Mouse (Mus musculus) embryonic facial prominence, embryonic 12.5 days (tissue): Measurements from ENCODE around the gene Gpr132. TPM values are rescaled to one million over a fixed set of nuclear protein-coding genes. Genes with fewer than 3 reads are reported as not detected.

Experiments
- ATAC-seq: fragments of 200-750 bp; cut with Nextera tagmentation; 2 replicates; pipeline ENCODE4 v1.8.0; 2017; ENCODE audit not compliant: insufficient number of reproducible peaks, insufficient read depth, low FRiP score, low TSS enrichment
- H3K27ac ChIP-seq: fragments of 300-500 bp; sonication (generic); 2 replicates; pipeline ENCODE4 v1.5.1; 2016; ENCODE audit warnings: mild to moderate bottlenecking
- H3K27me3 ChIP-seq: fragments of 300-500 bp; sonication (generic); 2 replicates; pipeline ENCODE4 v1.6.1; 2016; ENCODE audit warnings: mild to moderate bottlenecking, moderate library complexity
- H3K36me3 ChIP-seq: fragments of 300-500 bp; sonication (generic); 2 replicates; pipeline ENCODE4 v1.6.1; 2016; ENCODE audit warnings: mild to moderate bottlenecking
- H3K4me1 ChIP-seq: fragments of 300-500 bp; sonication (generic); 2 replicates; pipeline ENCODE4 v1.6.1; 2016
- H3K4me2 ChIP-seq: fragments of 300-500 bp; sonication (generic); replicated peaks from 2 replicates; pipeline ENCODE4 v1.6.1; 2016; ENCODE audit warnings: mild to moderate bottlenecking, moderate library complexity
- H3K4me3 ChIP-seq: fragments of 300-500 bp; sonication (generic); 2 replicates; pipeline ENCODE4 v1.5.1; 2016; ENCODE audit warnings: mild to moderate bottlenecking
- H3K9ac ChIP-seq: fragments of 300-500 bp; sonication (generic); 2 replicates; pipeline ENCODE4 v1.6.1; 2016; ENCODE audit warnings: mild to moderate bottlenecking, moderate library complexity
- H3K9me3 ChIP-seq: fragments of 300-500 bp; sonication (generic); 2 replicates; pipeline ENCODE4 v1.6.1; 2016; ENCODE audit warnings: mild to moderate bottlenecking, moderate library complexity
- WGBS: fragments of 180-500 bp; shearing (Covaris S2); methylation state at CpG from one replicate; pipeline ENCODE4 v1.1.7; 2016; 5-methylcytosine and 5-hydroxymethylcytosine counted together
- polyA plus RNA-seq: library from polyadenylated mRNA; unstranded; fragments of >200 nt; fragmentation: Nextera tagmentation; extraction: Ambion mirVana; gene quantifications from 2 replicates; pipeline ENCODE4 v1.2.1, GENCODE M21; 2016

The Gpr132 gene
- polyA plus RNA-seq, 1 experiment from 2014 or later, result 0.23 TPM

DNA sequence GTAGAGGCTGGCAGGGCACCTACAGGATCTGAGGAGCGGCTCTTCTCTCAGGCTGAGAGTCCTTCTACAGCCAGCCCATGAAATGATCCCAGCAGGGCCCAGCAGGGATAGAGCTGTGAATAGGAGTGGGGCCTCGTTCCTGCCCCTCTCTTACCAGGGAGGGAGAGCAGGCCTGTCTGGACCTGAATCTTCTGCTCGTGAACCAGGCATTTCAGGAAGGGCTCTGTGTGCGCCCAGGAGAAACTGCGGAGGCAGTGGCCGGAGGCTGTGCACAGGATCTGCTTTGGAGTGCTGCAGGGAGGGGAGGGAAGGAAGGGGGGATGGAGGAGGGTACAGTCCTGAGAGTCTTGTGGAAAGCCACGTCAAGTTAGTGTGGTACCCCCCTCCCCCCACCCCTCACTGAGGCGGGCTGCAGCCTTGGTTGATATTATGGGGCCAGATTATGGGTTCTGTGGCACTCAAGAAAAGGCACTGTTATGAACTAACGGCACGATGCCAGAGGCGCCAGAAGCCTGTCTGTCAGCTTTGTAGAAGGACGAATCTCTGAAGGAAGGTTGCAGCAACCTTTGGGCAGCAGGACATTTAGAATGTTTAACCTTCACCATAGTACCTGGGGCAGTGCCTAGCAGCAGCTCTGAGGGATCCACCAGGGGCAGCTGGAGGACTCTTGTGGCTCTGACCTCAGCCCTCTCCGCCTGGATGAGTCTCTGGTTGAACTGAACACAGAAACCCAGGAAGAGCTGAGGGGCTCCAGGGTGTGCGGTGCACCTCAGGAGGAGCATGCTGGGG, 53.2 kb downstream of the Gpr132 start:
- no peak for ATAC-seq
- no peaks in the 10 kb centered on the region for H3K9me3 ChIP-seq
- H3K4me1 ChIP-seq, result peaks cover 2% of the 10 kb centered on the region; the same call in 1 of the 2 replicates
- H3K36me3 ChIP-seq, result peaks cover 53% of the 10 kb centered on the region
- H3K27me3 ChIP-seq, result no peaks in the 10 kb centered on the region
- WGBS, result 74% methylated on average over 14 of the region's 14 CpGs
- 0 out of 2 replicates have a peak overlapping the region, but pooled peaks have one; percentile 6 for H3K27ac ChIP-seq
- H3K9ac ChIP-seq, result no peak overlapping the region
- H3K4me2 ChIP-seq, result no peak overlapping the region
- H3K4me3 ChIP-seq, result no peak overlapping the region

DNA sequence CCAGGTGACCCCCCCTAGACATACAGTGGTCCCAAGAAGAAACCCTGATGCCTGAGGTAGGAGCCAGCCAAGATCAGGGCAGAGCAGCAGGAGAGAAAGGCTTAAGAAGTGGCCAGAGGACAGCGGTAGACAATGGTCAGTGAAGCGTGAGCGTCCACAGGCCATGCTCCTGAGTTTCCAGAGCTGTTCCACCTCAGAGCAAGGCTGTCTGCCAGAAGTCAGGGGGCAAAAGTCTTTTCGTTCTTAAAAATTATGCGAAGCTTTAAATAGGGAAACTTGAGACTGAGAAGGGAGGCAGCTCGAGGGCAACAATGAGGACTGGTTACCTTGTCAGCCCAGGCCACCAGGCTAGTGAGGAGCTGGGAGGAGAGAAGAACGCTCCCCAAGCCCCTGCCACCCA, 54.7 kb downstream of the Gpr132 start:
- no peaks in the 10 kb centered on the region for H3K9me3 ChIP-seq
- no peaks in the 10 kb centered on the region for H3K27me3 ChIP-seq
- H3K4me2 ChIP-seq, result no peak overlapping the region
- no peak for ATAC-seq
- peaks cover 38% of the 10 kb centered on the region for H3K36me3 ChIP-seq
- H3K27ac ChIP-seq, result no peak overlapping the region
- 85% methylated on average over 7 of the region's 7 CpGs for WGBS
- H3K9ac ChIP-seq, result no peak overlapping the region
- H3K4me3 ChIP-seq, result no peak overlapping the region
- peaks cover 11% of the 10 kb centered on the region for H3K4me1 ChIP-seq

DNA sequence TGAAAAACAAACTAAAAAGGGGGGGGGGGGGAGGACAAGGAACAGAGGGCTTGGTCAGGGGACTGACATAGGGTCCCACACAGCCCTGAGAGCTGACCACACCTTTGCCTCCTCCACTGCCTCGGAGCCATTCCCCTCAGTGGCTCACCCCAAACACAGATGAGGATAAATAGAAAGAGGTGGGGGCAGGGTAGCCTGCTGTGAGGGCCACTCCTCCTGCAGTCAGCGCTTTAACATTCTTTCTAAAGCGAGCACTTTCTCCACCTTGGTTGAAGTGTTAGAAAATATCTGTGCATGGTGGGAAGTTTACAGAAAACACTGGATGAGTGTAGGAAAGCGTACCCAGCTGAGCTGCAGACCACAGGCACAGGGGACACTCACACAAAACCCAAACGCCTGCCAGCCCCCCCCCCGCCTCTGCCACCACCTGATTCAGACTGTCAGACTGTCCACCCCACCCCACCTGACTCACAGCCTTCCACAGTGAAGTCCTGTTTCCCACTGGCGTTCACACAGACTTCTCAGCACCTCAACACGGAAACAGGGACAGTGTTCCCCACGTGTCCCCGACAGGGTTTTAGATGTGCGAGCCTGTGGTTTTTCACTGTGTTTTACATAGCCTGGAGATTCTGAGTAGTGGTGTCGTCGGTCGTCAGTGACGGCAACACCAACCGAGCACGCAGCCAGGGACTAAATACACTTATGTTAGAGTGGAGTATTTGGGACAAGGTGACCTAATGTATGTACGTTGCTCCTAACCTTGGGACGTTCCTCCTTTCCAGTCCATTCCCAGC, 57.7 kb downstream of the Gpr132 start:
- Histone ChIP-seq H3K4me2 (peak overlapping the region; percentile 96), H3K9ac (peak overlapping the region; percentile 64; the same call in 1 of the 2 replicates), H3K36me3 (peaks cover 18% of the 10 kb centered on the region; the same call in 1 of the 2 replicates), H3K4me3 (peak overlapping the region; percentile 55; the same call in 1 of the 2 replicates), H3K4me1 (peaks cover 15% of the 10 kb centered on the region), H3K27me3 (peaks cover 3% of the 10 kb centered on the region; the same call in 1 of the 2 replicates), H3K27ac (no peak overlapping the region), H3K9me3 (no peaks in the 10 kb centered on the region)
- ATAC-seq, result no peak
- WGBS, result 64% methylated on average over 19 of the region's 19 CpGs

DNA sequence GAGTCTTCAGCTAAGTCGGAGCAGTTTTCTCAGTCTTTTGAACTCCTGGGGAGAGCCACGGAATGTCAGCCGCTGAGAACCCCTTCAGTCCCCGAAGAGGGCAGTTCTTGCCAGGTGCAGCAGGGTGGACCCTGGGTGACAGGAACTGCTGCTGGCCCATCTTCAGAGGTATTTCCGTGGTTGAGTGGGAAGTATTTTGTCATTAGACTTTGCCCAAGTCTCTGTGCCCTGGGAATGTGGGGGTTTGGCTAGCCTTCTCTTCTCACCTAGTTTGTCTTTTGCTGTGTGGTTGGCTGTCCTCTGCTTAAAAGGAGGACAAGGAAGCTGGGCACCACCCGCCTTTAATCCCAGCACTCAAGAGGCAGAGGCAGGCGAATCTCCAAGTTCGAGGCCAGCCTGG, 58.4 kb downstream of the Gpr132 start:
- Histone ChIP-seq H3K4me3 (peak overlapping the region; percentile 55), H3K4me2 (peak overlapping the region; percentile 96), H3K4me1 (peaks cover 15% of the 10 kb centered on the region), H3K27me3 (peaks cover 3% of the 10 kb centered on the region; the same call in 1 of the 2 replicates), H3K9ac (peak overlapping the region; percentile 64), H3K9me3 (no peaks in the 10 kb centered on the region), H3K36me3 (peaks cover 12% of the 10 kb centered on the region; the same call in 1 of the 2 replicates), H3K27ac (no peak overlapping the region)
- WGBS, result 24% methylated on average over 8 of the region's 8 CpGs
- no peak for ATAC-seq

DNA sequence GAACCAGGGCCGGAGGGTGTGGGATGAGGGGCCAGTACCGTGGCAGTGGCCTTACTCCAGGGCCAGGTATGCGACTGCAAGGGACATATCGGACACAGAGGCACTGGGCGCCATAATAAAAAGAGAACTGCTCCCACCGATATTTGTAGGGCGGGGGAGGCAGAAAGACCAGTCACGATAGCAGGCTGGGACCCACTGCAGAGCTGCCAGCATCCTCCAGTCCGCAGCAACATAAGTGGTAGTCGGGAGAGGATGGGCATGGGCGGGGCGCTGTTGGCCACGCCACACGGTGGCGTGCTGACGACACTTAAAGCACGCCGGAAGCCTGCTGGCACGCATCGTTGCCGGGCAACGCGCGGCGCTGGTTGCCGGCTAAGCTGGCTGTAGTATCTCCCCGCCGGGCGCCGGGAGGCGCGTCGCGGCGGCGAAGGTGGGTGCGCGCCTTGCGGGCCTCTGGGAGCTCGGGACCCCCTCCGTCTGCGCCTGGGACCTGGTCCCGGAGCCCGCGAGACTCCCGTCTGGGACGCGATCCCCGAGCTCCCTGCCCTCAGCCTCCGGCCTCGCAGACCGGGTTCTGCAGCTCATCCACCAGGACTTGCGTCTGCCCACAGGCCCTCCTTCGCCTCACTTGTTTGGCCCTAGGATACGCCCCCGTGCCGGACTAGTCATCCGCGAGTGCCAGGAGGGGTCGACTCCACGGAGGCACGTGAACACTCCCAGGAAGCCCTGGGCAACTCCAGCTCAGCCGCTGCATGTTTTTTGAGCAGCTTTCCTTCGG, 59.3 kb downstream of the Gpr132 start, which contains the start of gene Clba1:
Clba1 (plus strand) TSS at position 351 of the 778 bp plus-strand sequence.
- H3K36me3 ChIP-seq, result 0 out of 2 replicates have a peak, but pooled peaks cover 3% of the 10 kb centered on the region
- no peaks in the 10 kb centered on the region for H3K9me3 ChIP-seq
- H3K9ac ChIP-seq, result peak within 1 kb of the TSS; percentile 64
- peak within 1 kb of the TSS; percentile 55 for H3K4me3 ChIP-seq
- peak within 1 kb of the TSS; percentile 51 for H3K27ac ChIP-seq
- H3K27me3 ChIP-seq, result peaks cover 3% of the 10 kb centered on the region; the same call in 1 of the 2 replicates
- peaks cover 15% of the 10 kb centered on the region for H3K4me1 ChIP-seq
- peak within 1 kb of the TSS; percentile 96 for H3K4me2 ChIP-seq
- 1% methylated on average over 64 of the region's 64 CpGs for WGBS
- peak; percentile 87 for ATAC-seq

DNA sequence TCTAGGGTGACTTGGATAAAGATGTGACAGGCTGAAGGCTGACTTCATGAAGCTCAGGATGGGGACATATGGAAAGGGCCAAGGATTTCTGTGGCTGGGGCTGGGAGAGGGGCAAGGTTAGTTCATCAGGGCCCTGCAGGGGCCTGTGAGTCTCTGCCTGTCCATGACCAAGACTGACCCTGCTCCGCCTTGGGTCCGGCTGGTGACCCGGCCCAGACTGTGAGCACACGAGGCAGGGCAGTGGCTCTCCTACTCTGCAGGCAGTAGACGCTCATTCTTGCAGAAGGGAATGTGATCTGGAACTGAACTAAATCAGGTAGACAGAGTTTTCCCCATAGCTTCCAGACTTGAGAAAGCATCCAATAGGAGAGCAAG, 59.8 kb downstream of the Gpr132 start:
- Histone ChIP-seq H3K9ac (peak overlapping the region; percentile 64), H3K36me3 (no peaks in the 10 kb centered on the region), H3K27ac (peak overlapping the region; percentile 51), H3K4me1 (peaks cover 15% of the 10 kb centered on the region), H3K27me3 (peaks cover 5% of the 10 kb centered on the region), H3K9me3 (no peaks in the 10 kb centered on the region), H3K4me2 (peak overlapping the region; percentile 96), H3K4me3 (peak overlapping the region; percentile 55)
- no peak for ATAC-seq
- 59% methylated on average over 5 of the region's 5 CpGs for WGBS

DNA sequence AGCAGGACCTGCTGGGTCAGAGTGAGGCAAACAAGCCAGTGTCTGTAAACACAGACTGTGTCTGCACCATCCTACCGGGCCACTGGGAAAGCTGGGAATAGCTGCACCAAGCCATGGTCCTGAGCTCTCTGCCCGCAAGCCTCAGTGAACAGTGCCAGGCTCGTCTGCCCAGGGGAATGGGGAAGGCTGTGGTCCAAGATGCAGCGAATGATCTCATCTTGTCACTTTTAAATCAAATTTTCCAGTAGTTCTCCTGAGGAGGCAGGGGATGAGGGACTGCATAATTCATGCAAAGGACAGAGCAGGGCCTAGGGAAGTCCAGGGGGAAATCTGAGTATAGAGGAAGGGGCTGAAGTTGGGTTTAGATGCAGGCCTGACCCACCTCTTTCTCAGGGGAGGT, 60.2 kb downstream of the Gpr132 start:
- Histone ChIP-seq H3K27me3 (peaks cover 8% of the 10 kb centered on the region), H3K4me1 (peaks cover 15% of the 10 kb centered on the region), H3K9ac (peak overlapping the region; percentile 64; the same call in 1 of the 2 replicates), H3K27ac (no peak overlapping the region), H3K4me2 (peak overlapping the region; percentile 96; the same call in 1 of the 2 replicates), H3K9me3 (no peaks in the 10 kb centered on the region), H3K36me3 (no peaks in the 10 kb centered on the region), H3K4me3 (no peak overlapping the region)
- no peak for ATAC-seq
- 90% methylated on average over 4 of the region's 4 CpGs for WGBS

DNA sequence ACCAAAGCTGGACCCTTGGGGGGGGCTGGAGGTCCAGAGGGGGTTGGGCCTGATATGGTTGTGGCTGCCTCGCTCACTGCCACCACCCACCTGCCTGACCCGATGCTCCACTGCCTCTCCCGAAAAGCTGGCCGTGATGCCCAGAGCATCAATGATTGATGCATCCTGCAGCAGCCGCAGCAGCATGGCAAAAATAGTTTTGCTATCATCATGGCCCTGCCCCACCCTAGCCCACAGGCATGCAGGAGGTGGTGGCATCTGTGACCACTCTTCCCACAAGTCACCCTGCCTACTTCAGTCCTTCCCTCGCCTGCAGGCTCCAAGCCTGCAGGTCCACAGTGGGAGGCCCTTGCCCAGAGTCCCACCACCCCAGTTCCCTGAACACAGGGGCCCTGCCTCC, 62.0 kb downstream of the Gpr132 start:
- no peak overlapping the region for H3K4me3 ChIP-seq
- H3K4me2 ChIP-seq, result no peak overlapping the region
- H3K9ac ChIP-seq, result no peak overlapping the region
- no peaks in the 10 kb centered on the region for H3K9me3 ChIP-seq
- peaks cover 20% of the 10 kb centered on the region for H3K4me1 ChIP-seq
- ATAC-seq, result no peak
- H3K36me3 ChIP-seq, result no peaks in the 10 kb centered on the region
- no peak overlapping the region for H3K27ac ChIP-seq
- peaks cover 24% of the 10 kb centered on the region for H3K27me3 ChIP-seq
- WGBS, result 76% methylated on average over 6 of the region's 6 CpGs

DNA sequence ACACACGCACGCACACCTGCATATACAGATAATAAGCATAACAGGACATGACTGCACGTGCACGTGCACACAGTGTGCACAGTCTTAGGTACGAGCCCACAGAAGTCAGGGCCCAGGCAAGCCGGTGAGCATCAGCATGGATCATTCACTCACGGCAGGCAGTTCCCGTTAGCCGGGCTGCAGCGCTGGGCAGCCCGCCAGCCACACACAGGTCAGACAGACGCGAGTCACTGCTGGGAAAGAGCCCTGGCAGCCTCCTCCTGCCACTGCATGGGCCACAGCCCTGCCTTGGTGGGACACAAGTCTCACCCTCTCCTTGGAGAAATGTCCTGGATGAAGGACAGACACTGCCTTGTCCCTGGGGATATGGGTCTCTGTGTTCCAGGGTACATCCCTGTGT, 64.0 kb downstream of the Gpr132 start:
- 57% methylated on average over 13 of the region's 13 CpGs for WGBS
- Histone ChIP-seq H3K4me1 (peaks cover 15% of the 10 kb centered on the region; the same call in 1 of the 2 replicates), H3K27me3 (peaks cover 30% of the 10 kb centered on the region)

DNA sequence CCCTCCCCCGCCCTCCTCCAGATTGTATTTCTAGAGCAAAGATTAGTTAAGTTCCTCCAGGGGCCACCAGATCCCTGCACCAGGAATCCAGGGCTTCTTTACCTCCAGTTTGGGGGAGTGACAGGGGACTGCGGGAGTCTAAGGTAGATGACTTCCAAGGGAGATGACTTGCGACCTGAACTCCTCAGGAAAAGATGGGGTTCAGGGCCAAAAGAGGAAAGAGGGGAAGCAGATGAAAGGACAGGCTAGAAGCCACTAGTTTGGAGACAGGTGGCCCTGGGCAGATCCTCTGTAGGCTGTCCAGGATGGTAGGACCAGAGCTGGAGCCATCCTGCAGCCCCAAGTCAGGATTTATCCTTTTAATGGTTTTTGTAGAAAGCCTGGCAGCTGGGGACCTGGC, 65.1 kb downstream of the Gpr132 start:
- Histone ChIP-seq H3K27me3 (peaks cover 30% of the 10 kb centered on the region), H3K4me3 (no peak overlapping the region), H3K4me1 (0 out of 2 replicates have a peak, but pooled peaks cover 10% of the 10 kb centered on the region), H3K4me2 (peak overlapping the region; percentile 100), H3K9ac (no peak overlapping the region), H3K36me3 (no peaks in the 10 kb centered on the region), H3K9me3 (no peaks in the 10 kb centered on the region), H3K27ac (no peak overlapping the region)
- 25% methylated on average over 3 of the region's 3 CpGs for WGBS
- ATAC-seq, result no peak

More for the DNA sequence above, 64.0 kb downstream of the Gpr132 start:
- Histone ChIP-seq H3K9ac (no peak overlapping the region), H3K4me3 (no peak overlapping the region), H3K4me2 (no peak overlapping the region), H3K36me3 (no peaks in the 10 kb centered on the region), H3K27ac (no peak overlapping the region), H3K9me3 (no peaks in the 10 kb centered on the region)
- no peak for ATAC-seq
